Comparison of ENCODE assay signal across 8 mouse cellular contexts in the genomic region with DNA sequence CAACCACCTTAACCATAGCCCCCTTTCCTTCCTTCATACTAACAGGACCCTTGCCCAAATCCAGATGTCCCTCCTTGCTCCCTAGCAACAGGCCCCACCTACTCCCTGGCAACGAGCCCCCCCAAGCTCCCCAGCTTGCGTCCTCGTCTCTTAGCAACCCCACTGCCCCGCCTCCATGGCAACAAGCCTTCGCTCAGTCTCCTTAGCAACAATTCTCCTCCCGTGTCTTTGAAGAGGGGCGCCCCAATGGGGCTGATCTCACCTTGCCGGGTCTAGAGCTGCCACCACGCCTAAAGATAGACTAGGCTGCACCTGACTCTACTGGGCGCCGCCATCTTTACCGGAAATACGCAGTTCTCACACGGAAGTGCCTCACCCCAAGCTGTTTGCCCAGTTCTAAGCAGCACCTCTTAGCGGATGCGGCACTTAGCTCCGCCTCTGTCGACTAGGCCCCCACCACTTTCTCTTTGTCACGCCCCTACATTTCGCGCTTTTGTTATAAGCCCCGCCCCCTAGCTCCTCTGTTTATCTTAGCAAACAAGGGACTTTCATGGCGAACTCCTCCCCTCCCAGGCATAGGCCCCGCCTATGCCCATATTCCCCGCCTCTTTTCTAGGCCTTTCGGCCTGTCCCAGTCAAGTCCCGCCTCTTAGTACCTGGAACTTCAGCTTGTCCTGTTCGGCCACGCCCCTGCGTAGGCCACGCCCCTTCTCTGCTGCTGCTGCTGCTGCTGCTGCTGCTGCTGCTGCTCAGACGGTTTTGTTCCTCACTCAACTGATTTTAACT. TPM values are rescaled to one million over a fixed set of nuclear protein-coding genes. Genes with fewer than 3 reads are reported as not detected.
A peak's percentile ranks its signal among the peaks of the same experiment; 100 is the strongest.
DNase-seq lines count a peak whose midpoint lies in the region; ATAC-seq lines count a peak whose summit lies in the region.

A gene (minus strand): TSS at position 437 of the 786 bp plus-strand sequence.

- WGBS in forebrain, embryonic 14.5 days: under 1% methylated on average over 32 of the region's 32 CpGs
- WGBS in neural tube, embryonic 15.5 days: under 1% methylated on average over 32 of the region's 32 CpGs

- no peaks in the 10 kb centered on the region for H3K27me3 ChIP-seq in forebrain, embryonic 14.5 days (replicated peaks; ENCODE audit: control insufficient read depth, insufficient read depth, low read length)
- no peaks in the 10 kb centered on the region for H3K27me3 ChIP-seq in neural tube, embryonic 15.5 days (replicated peaks)

- peak within 1 kb of the TSS; percentile 59 for H3K9ac ChIP-seq in forebrain, embryonic 14.5 days (ENCODE audit: low read length)
- peak within 1 kb of the TSS; percentile 68 for H3K9ac ChIP-seq in neural tube, embryonic 15.5 days (replicated peaks)

- H3K27ac ChIP-seq in forebrain, embryonic 14.5 days (ENCODE audit: low read depth, low read length): peak within 1 kb of the TSS; percentile 63
- H3K27ac ChIP-seq in neural tube, embryonic 15.5 days (replicated peaks): peak within 1 kb of the TSS; percentile 82

- H3K4me1 ChIP-seq in forebrain, embryonic 14.5 days (ENCODE audit: control insufficient read depth, insufficient read depth, low read length): peaks cover 5% of the 10 kb centered on the region
- H3K4me1 ChIP-seq in neural tube, embryonic 15.5 days: peaks cover 21% of the 10 kb centered on the region

- peak; percentile 100 for DNase-seq in ES-CJ7 (ENCODE audit: low read depth, low spot score)
- peak; percentile 87 for DNase-seq in cerebellum, adult 11 months
- peak; percentile 98 for DNase-seq in forebrain, embryonic 14.5 days (ENCODE audit: low spot score)
- DNase-seq in heart, postnatal 14 days: peak; percentile 89 to 92
- peak; percentile 95 for DNase-seq in layer of hippocampus, adult 11-12 months (ENCODE audit: low spot score)
- DNase-seq in lung, adult 18-20 months: peak; percentile 98
- peak; percentile 95 for DNase-seq in testis, postnatal 14 days (ENCODE audit: low spot score)

- ATAC-seq in forebrain, embryonic 14.5 days: peak; percentile 99
- peak; percentile 96 for ATAC-seq in neural tube, embryonic 15.5 days (ENCODE audit: low FRiP score)

- no peaks in the 10 kb centered on the region for H3K9me3 ChIP-seq in forebrain, embryonic 14.5 days (replicated peaks; ENCODE audit: control insufficient read depth, low read length)
- no peaks in the 10 kb centered on the region for H3K9me3 ChIP-seq in neural tube, embryonic 15.5 days (replicated peaks)

- H3K4me2 ChIP-seq in forebrain, embryonic 14.5 days (ENCODE audit: low read length): peak within 1 kb of the TSS; percentile 75
- peak within 1 kb of the TSS; percentile 81 for H3K4me2 ChIP-seq in neural tube, embryonic 15.5 days

- H3K36me3 ChIP-seq in forebrain, embryonic 14.5 days (ENCODE audit: control insufficient read depth, insufficient read depth, low read length): peaks cover 11% of the 10 kb centered on the region
- peaks cover 20% of the 10 kb centered on the region for H3K36me3 ChIP-seq in neural tube, embryonic 15.5 days

- H3K4me3 ChIP-seq in forebrain, embryonic 14.5 days (ENCODE audit: low read depth, low read length): peak within 1 kb of the TSS; percentile 67
- H3K4me3 ChIP-seq in neural tube, embryonic 15.5 days (replicated peaks): peak within 1 kb of the TSS; percentile 87

- intact Hi-C loops in heart, postnatal 14 days (cut with DNase I): no loop called here

RNA-seq across cellular contexts. Expression of the gene that starts here (rescaled TPM):
- 141 and 156 TPM in 2 replicates for polyA plus RNA-seq in forebrain, embryonic 14.5 days (2014; fragmentation: Nextera tagmentation; extraction: Ambion mirVana)
- total RNA-seq in heart, postnatal 14 days (2021): 10 to 100 TPM; 29.2 to 33.7 TPM
- 156 and 173 TPM in 2 replicates for polyA plus RNA-seq in neural tube, embryonic 15.5 days (2015; fragmentation: Nextera tagmentation; extraction: Ambion mirVana)

Comparison
In these comparisons a context has a peak if more than half of its experiments do, and no peak if none do; other contexts are left out.
1. Peak in every context shown above with its lines: DNase-seq, ATAC-seq, H3K4me3 ChIP-seq and H3K27ac ChIP-seq.